Mouse (Mus musculus): ENCODE results near the gene D430042O09Rik. TPM values are rescaled to one million over a fixed set of nuclear protein-coding genes. Genes with fewer than 3 reads are reported as not detected.
A peak's percentile ranks its signal among the peaks of the same experiment; 100 is the strongest.

Gene D430042O09Rik
- polyA plus RNA-seq, 1 experiment from 2014 or later: 9.8 TPM

- Histone ChIP-seq H3K9ac (replicated peaks; ENCODE audit: low read length) (no peak overlapping the region), H3K4me3 (ENCODE audit: low read depth, low read length) (no peak overlapping the region), H3K9me3 (replicated peaks; ENCODE audit: control insufficient read depth, low read length) (no peaks in the 10 kb centered on the region), H3K27ac (replicated peaks; ENCODE audit: low read depth, low read length) (no peak overlapping the region), H3K27me3 (ENCODE audit: control insufficient read depth, insufficient read depth, low read length) (no peaks in the 10 kb centered on the region), H3K4me2 (ENCODE audit: low read depth, low read length) (no peak overlapping the region), H3K36me3 (replicated peaks; ENCODE audit: control insufficient read depth, insufficient read depth, low read depth, low read length) (no peaks in the 10 kb centered on the region), H3K4me1 (ENCODE audit: control insufficient read depth, insufficient read depth, low read length) (no peaks in the 10 kb centered on the region; the same call in 1 of the 2 replicates)
- DNase-seq (ENCODE audit: low spot score) (no peak), ATAC-seq (replicated peaks; ENCODE audit: insufficient number of reproducible peaks, low FRiP score, low TSS enrichment, low read depth) (no peak)
- WGBS: 79% methylated on average over 3 of the region's 3 CpGs
These were observed 160.9 kb downstream of the D430042O09Rik start for GRCm38 (mm10) chr7:125868570-125868969.

GRCm38 (mm10) chr7:125871404-125872201 is 163.9 kb downstream of the D430042O09Rik start:
- Histone ChIP-seq H3K4me3 (ENCODE audit: low read depth, low read length) (no peak overlapping the region), H3K4me1 (ENCODE audit: control insufficient read depth, insufficient read depth, low read length) (no peaks in the 10 kb centered on the region; the same call in 1 of the 2 replicates), H3K36me3 (replicated peaks; ENCODE audit: control insufficient read depth, insufficient read depth, low read depth, low read length) (no peaks in the 10 kb centered on the region), H3K9me3 (replicated peaks; ENCODE audit: control insufficient read depth, low read length) (no peaks in the 10 kb centered on the region), H3K27me3 (ENCODE audit: control insufficient read depth, insufficient read depth, low read length) (no peaks in the 10 kb centered on the region), H3K9ac (replicated peaks; ENCODE audit: low read length) (no peak overlapping the region), H3K27ac (replicated peaks; ENCODE audit: low read depth, low read length) (no peak overlapping the region), H3K4me2 (ENCODE audit: low read depth, low read length) (no peak overlapping the region)
- WGBS: 29% methylated on average over 12 of the region's 12 CpGs
- ATAC-seq (replicated peaks; ENCODE audit: insufficient number of reproducible peaks, low FRiP score, low TSS enrichment, low read depth) (peak; percentile 49; the same call in 1 of the 2 replicates), DNase-seq (ENCODE audit: low spot score) (peak; percentile 11)

GRCm38 (mm10) chr7:125872202-125872580 is 164.5 kb downstream of the D430042O09Rik start:
- WGBS: 64% methylated on average over 6 of the region's 6 CpGs
- no peak overlapping the region for H3K27ac ChIP-seq (replicated peaks; ENCODE audit: low read depth, low read length)

GRCm38 (mm10) chr7:125872874-125873273 is 165.2 kb downstream of the D430042O09Rik start:
- DNase-seq (ENCODE audit: low spot score) (no peak), ATAC-seq (replicated peaks; ENCODE audit: insufficient number of reproducible peaks, low FRiP score, low TSS enrichment, low read depth) (no peak)
- H3K27me3 ChIP-seq (ENCODE audit: control insufficient read depth, insufficient read depth, low read length): no peaks in the 10 kb centered on the region
- no peak overlapping the region for H3K9ac ChIP-seq (replicated peaks; ENCODE audit: low read length)
- no peaks in the 10 kb centered on the region; the same call in 1 of the 2 replicates for H3K4me1 ChIP-seq (ENCODE audit: control insufficient read depth, insufficient read depth, low read length)
- no peaks in the 10 kb centered on the region for H3K9me3 ChIP-seq (replicated peaks; ENCODE audit: control insufficient read depth, low read length)
- no peak overlapping the region for H3K4me3 ChIP-seq (ENCODE audit: low read depth, low read length)
- H3K36me3 ChIP-seq (replicated peaks; ENCODE audit: control insufficient read depth, insufficient read depth, low read depth, low read length): no peaks in the 10 kb centered on the region
- no peak overlapping the region for H3K27ac ChIP-seq (replicated peaks; ENCODE audit: low read depth, low read length)
- H3K4me2 ChIP-seq (ENCODE audit: low read depth, low read length): no peak overlapping the region
- WGBS: 85% methylated on average over 3 of the region's 3 CpGs

More at GRCm38 (mm10) chr7:125872202-125872580, 164.5 kb downstream of the D430042O09Rik start:
- H3K27me3 ChIP-seq (ENCODE audit: control insufficient read depth, insufficient read depth, low read length): no peaks in the 10 kb centered on the region
- DNase-seq (ENCODE audit: low spot score): no peak
- H3K9ac ChIP-seq (replicated peaks; ENCODE audit: low read length): no peak overlapping the region
- H3K9me3 ChIP-seq (replicated peaks; ENCODE audit: control insufficient read depth, low read length): no peaks in the 10 kb centered on the region
- no peaks in the 10 kb centered on the region; the same call in 1 of the 2 replicates for H3K4me1 ChIP-seq (ENCODE audit: control insufficient read depth, insufficient read depth, low read length)
- no peaks in the 10 kb centered on the region for H3K36me3 ChIP-seq (replicated peaks; ENCODE audit: control insufficient read depth, insufficient read depth, low read depth, low read length)
- ATAC-seq (replicated peaks; ENCODE audit: insufficient number of reproducible peaks, low FRiP score, low TSS enrichment, low read depth): no peak
- no peak overlapping the region for H3K4me3 ChIP-seq (ENCODE audit: low read depth, low read length)
- no peak overlapping the region for H3K4me2 ChIP-seq (ENCODE audit: low read depth, low read length)

GRCm38 (mm10) chr7:125873971-125874495 is 166.3 kb downstream of the D430042O09Rik start:
- Histone ChIP-seq H3K4me1 (ENCODE audit: control insufficient read depth, insufficient read depth, low read length) (no peaks in the 10 kb centered on the region; the same call in 1 of the 2 replicates), H3K9ac (replicated peaks; ENCODE audit: low read length) (no peak overlapping the region), H3K27ac (replicated peaks; ENCODE audit: low read depth, low read length) (no peak overlapping the region), H3K36me3 (replicated peaks; ENCODE audit: control insufficient read depth, insufficient read depth, low read depth, low read length) (no peaks in the 10 kb centered on the region), H3K27me3 (ENCODE audit: control insufficient read depth, insufficient read depth, low read length) (no peaks in the 10 kb centered on the region), H3K4me3 (ENCODE audit: low read depth, low read length) (no peak overlapping the region), H3K4me2 (ENCODE audit: low read depth, low read length) (no peak overlapping the region), H3K9me3 (replicated peaks; ENCODE audit: control insufficient read depth, low read length) (no peaks in the 10 kb centered on the region)
- ATAC-seq (replicated peaks; ENCODE audit: insufficient number of reproducible peaks, low FRiP score, low TSS enrichment, low read depth) (no peak), DNase-seq (ENCODE audit: low spot score) (no peak)
- 88% methylated on average over 6 of the region's 6 CpGs for WGBS

GRCm38 (mm10) chr7:125878040-125878439 is 170.4 kb downstream of the D430042O09Rik start:
- Histone ChIP-seq H3K4me3 (ENCODE audit: low read depth, low read length) (no peak overlapping the region), H3K36me3 (replicated peaks; ENCODE audit: control insufficient read depth, insufficient read depth, low read depth, low read length) (no peaks in the 10 kb centered on the region), H3K27me3 (ENCODE audit: control insufficient read depth, insufficient read depth, low read length) (no peaks in the 10 kb centered on the region), H3K9me3 (replicated peaks; ENCODE audit: control insufficient read depth, low read length) (no peaks in the 10 kb centered on the region), H3K4me1 (ENCODE audit: control insufficient read depth, insufficient read depth, low read length) (no peaks in the 10 kb centered on the region; the same call in 1 of the 2 replicates), H3K4me2 (ENCODE audit: low read depth, low read length) (no peak overlapping the region), H3K9ac (replicated peaks; ENCODE audit: low read length) (no peak overlapping the region), H3K27ac (replicated peaks; ENCODE audit: low read depth, low read length) (no peak overlapping the region)
- ATAC-seq (replicated peaks; ENCODE audit: insufficient number of reproducible peaks, low FRiP score, low TSS enrichment, low read depth): no peak
- 61% methylated on average over 4 of the region's 4 CpGs for WGBS
- no peak for DNase-seq (ENCODE audit: low spot score)

GRCm38 (mm10) chr7:125883232-125883631 is 175.5 kb downstream of the D430042O09Rik start:
- Histone ChIP-seq H3K9me3 (replicated peaks; ENCODE audit: control insufficient read depth, low read length) (no peaks in the 10 kb centered on the region), H3K27ac (replicated peaks; ENCODE audit: low read depth, low read length) (no peak overlapping the region), H3K36me3 (replicated peaks; ENCODE audit: control insufficient read depth, insufficient read depth, low read depth, low read length) (no peaks in the 10 kb centered on the region), H3K4me3 (ENCODE audit: low read depth, low read length) (no peak overlapping the region), H3K27me3 (ENCODE audit: control insufficient read depth, insufficient read depth, low read length) (no peaks in the 10 kb centered on the region), H3K4me2 (ENCODE audit: low read depth, low read length) (no peak overlapping the region), H3K9ac (replicated peaks; ENCODE audit: low read length) (no peak overlapping the region), H3K4me1 (ENCODE audit: control insufficient read depth, insufficient read depth, low read length) (no peaks in the 10 kb centered on the region)
- ATAC-seq (replicated peaks; ENCODE audit: insufficient number of reproducible peaks, low FRiP score, low TSS enrichment, low read depth) (no peak), DNase-seq (ENCODE audit: low spot score) (no peak)
- 34% methylated on average over 2 of the region's 2 CpGs for WGBS

- 87% methylated on average over 4 of the region's 4 CpGs for WGBS
- Histone ChIP-seq H3K9me3 (replicated peaks; ENCODE audit: control insufficient read depth, low read length) (no peaks in the 10 kb centered on the region), H3K4me1 (ENCODE audit: control insufficient read depth, insufficient read depth, low read length) (no peaks in the 10 kb centered on the region), H3K27ac (replicated peaks; ENCODE audit: low read depth, low read length) (no peak overlapping the region), H3K4me2 (ENCODE audit: low read depth, low read length) (no peak overlapping the region), H3K4me3 (ENCODE audit: low read depth, low read length) (no peak overlapping the region), H3K27me3 (ENCODE audit: control insufficient read depth, insufficient read depth, low read length) (no peaks in the 10 kb centered on the region), H3K36me3 (replicated peaks; ENCODE audit: control insufficient read depth, insufficient read depth, low read depth, low read length) (no peaks in the 10 kb centered on the region), H3K9ac (replicated peaks; ENCODE audit: low read length) (no peak overlapping the region)
- no peak for DNase-seq (ENCODE audit: low spot score)
- ATAC-seq (replicated peaks; ENCODE audit: insufficient number of reproducible peaks, low FRiP score, low TSS enrichment, low read depth): no peak
These were observed 178.5 kb downstream of the D430042O09Rik start for GRCm38 (mm10) chr7:125886116-125886680.

All from embryonic facial prominence, embryonic 11.5 days (tissue).